Mouse (Mus musculus) common myeloid progenitor, adult 5-6 weeks (primary cell): Measurements from ENCODE around the gene Ptgr2. TPM values are rescaled to one million over a fixed set of nuclear protein-coding genes. Genes with fewer than 3 reads are reported as not detected.
"Not testable (repeated sequence)": the region's sequence is repeated elsewhere in the genome, so short reads cannot be mapped to it uniquely, and the experiment has no call there.

ENCODE experiments used
- ATAC-seq: replicated peaks from 2 replicates; pipeline ENCODE4 v1.8.0; 2016; ENCODE audit warnings: low read depth, mild to moderate bottlenecking, moderate TSS enrichment, inconsistent platforms; ENCODE audit not compliant: poor library complexity, severe bottlenecking
- total RNA-seq: library from RNA; stranded (forward); fragments of 200-1000, 187-1606 nt; gene quantifications from 2 replicates; pipeline ENCODE4 v1.2.3, GENCODE M21; 2017

Gene Ptgr2
- total RNA-seq, 1 experiment from 2014 or later, result 55.7 TPM

DNA sequence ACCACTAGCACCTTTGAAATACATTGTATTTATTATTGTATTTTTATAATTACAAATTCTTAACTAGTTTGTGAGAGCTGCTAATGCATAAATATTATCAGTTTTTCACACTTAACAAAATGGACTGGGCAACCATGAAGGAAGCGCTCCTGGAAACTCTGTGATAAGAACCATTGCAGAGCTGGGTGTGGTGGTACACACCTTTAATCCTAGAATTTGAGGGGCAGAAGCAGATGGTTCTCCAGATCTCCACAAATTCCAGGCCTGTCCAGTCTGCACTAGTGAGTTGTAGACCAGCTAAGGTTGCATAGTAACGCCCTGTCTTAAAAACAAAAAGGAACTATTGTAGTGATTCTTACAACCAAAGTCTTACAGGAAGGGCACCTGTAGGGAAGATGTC lies 14.2 kb downstream of the Ptgr2 start:
- ATAC-seq, result no peak

DNA sequence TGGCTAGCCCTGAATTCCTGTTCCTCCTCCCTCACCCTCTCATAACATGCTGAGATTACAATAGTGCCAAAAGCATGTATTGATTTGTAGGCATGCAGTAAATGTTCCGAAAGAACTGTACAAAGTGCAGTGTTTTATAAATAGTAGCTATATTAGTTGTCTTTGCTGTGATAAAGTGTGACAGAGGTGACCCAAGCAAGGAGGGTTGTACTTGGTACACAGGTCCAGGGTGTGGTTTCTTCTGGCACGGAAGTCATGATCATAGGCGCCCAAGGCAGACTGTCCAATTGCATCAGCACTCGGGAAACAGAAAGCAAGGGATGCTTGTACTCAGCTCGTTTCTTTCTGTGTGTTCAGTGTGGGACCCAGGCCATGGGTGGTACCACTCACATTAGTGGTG lies 19.1 kb downstream of the Ptgr2 start:
- no peak for ATAC-seq

DNA sequence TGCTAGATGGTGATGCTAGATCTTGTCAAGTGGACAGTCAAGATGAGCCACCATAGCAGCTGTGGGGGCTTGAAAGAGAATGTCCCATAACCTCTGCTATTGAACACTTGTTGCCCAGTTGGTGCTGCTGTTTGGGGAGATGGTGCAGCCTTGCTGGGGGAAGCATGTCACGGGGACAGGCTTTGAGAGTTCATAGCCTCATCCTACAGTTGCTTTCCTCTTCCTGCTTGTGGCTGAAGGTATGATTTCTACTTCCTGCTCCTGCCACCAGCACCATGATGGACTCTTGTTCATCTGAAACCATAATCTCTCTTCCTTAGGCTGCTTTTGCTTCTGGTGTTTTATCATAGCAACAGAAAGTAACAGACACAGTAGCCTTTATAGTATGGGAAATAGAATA lies 19.5 kb downstream of the Ptgr2 start:
- no peak for ATAC-seq

DNA sequence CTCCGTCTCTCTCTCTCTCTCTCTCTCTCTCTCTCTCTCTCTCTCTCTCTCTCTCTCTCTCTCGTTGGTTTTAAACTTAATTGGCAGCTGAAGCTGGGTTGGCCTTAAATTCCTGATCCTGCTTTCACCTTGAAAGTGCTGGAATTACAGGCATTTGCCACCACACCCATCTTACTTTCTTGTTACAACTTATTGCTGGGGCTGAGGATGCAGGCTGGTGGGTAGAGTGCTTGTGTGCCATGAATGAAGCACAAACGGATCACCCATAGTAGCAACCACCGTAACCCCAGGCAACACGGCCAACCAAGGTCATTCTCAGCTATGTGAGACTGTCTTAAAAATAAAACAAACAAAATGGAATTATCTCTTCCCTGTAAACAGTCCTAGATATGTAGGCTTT lies 26.3 kb downstream of the Ptgr2 start:
- no peak for ATAC-seq

DNA sequence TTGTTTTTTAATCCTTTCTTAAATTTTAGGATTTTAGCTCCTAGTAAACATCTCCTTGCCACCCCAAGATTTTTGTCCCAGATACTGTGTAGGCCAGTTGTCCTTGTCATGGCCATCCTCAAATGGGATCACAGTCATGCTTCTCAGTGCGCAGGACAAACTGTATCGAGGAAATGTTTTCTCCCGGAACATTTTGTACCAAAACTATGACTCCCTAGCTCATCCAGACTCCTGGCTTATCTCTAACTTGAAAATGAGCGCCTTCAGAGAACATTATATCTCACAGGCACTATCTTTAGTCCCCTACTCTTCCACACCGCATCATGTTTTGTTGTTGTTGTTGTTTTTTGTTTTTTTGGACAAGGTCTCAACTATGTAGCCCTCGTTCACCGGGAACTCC lies 31.0 kb downstream of the Ptgr2 start:
- no peak for ATAC-seq

DNA sequence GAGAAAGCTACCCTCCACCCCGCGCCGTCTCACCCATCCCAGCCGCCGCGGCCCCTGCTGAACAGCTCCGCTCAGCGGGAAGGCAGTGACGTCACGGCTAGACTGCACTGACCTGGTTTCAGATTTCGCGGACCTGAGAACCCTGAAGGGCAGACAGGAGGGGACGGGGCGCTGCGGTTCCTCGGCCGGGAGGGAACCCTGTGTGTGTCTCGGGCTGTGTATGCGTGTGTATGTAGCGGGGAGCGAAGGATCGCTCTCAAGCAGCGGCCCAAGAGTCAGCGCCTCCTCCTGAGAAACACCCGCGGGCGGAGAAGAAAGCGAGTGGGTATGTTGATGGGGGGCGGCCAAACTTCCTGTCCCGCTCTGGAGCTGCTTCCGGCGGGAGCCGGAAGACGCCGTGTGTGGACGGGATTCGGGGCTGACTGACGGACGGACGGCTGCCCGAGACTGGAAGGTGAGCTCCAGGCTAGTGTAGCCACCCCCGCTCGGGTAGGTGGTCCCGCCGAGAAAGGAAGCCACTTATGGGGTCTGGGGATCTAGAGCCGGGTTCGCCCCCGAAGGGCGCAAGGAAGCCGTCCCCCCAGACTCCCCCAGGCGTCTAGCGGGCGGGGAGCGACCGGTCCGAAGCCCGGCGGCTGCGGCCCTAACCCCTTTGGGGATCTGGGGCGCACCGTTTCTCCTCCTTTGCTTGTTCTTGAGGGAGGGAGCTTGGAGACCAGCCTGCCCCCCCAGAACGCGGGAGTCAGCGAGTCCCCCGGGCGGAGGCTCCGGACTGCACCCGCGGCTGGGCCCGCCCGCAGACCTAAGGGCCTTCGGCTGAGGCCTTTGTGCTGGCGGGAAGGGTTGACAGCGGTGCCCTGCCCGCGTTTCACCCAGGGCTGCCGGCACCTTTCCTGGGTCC lies 31.9 kb downstream of the Ptgr2 start, which contains the start of gene Zfp410:
Zfp410 (plus strand) TSS at position 132 of the 901 bp plus-strand sequence.
- peak; percentile 91 for ATAC-seq

DNA sequence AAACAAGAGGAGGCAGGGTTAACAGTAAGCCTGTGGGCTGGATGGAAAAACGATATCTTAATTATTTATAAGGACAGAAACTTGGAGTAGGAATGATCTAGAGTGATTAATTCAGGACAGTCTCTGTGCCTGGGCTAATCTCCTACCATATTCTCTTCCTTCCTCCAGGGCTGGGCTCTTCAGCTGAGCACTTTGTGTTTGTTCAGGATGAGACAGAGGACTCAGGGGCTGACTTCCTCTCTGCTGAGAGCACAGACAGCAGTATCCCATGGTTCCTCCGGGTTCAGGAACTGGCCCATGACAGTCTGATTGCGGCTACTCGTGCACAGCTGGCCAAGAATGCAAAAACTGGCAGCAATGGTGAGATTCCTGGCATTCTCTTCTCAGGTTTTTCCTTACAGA lies 42.1 kb downstream of the Ptgr2 start:
- ATAC-seq, result no peak

DNA sequence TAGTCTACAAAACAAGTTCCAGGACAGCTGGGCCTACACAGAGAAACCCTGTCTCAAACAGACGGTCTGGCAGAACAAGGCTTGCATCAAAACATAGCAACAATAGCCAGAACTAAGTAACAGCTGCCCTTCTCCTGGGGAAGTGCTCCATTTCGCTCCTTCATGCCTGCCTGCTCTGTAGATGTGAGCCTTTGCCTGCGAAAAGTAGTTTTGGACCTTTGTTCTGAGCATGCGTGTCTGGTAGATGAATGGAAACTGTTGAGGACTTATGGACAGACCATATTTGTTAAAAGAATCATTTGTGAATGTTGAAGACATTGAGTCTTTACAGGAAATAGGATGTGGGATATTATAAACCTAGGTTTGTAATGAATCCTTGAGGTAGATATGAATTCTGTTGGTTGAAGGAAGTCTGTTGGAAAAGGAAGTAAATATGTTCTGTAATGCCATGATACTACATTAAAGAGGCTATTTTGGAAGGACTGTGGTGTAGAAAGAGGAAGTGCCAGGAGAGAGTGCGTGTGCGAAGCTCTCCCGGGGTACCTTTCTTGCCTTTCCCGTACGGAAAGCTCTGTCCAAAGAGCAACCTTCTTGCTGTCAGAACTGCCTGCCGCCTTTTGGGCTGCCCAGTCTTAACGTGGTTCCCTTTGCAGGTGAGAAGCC lies 52.1 kb downstream of the Ptgr2 start:
- peak; percentile 93 for ATAC-seq

DNA sequence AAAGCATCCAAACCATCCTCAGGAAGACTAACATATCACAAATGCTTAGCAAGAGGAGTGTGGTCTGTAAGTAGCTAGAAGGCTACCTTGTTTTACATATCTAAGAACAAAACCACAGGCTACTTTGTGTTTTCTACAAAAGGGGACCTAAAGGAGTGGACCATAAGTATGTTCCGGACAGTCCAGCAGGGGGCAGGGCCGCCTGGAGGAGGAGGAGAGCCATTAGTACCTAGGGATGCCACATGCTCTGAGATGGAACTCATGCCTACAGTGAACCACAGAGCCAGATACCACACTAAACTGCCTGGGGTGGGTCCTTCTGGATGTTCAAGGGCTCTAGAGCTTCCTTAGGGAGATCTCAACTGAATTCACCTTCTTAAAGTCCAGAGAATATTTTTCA lies 62.2 kb downstream of the Ptgr2 start:
- ATAC-seq, result peak; percentile 87

DNA sequence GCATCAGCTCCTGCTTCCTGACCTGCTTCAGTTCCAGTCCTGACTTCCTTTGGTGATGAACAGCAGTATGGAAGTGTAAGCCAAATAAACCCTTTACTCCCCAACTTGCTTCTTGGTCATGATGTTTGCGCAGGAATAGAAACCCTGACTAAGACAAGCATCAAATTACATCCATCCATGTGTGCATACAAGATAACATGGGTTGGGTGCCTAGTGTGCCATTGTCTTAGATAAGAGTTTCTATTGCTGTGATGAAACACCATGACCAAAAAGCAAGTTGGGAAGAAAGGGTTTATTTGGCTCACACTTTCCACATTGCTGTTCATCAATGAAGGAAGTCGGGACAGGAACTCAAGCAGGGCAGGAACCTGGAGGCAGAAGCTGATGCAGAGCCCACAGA lies 73.7 kb downstream of the Ptgr2 start:
- ATAC-seq, result not testable (repeated sequence)

DNA sequence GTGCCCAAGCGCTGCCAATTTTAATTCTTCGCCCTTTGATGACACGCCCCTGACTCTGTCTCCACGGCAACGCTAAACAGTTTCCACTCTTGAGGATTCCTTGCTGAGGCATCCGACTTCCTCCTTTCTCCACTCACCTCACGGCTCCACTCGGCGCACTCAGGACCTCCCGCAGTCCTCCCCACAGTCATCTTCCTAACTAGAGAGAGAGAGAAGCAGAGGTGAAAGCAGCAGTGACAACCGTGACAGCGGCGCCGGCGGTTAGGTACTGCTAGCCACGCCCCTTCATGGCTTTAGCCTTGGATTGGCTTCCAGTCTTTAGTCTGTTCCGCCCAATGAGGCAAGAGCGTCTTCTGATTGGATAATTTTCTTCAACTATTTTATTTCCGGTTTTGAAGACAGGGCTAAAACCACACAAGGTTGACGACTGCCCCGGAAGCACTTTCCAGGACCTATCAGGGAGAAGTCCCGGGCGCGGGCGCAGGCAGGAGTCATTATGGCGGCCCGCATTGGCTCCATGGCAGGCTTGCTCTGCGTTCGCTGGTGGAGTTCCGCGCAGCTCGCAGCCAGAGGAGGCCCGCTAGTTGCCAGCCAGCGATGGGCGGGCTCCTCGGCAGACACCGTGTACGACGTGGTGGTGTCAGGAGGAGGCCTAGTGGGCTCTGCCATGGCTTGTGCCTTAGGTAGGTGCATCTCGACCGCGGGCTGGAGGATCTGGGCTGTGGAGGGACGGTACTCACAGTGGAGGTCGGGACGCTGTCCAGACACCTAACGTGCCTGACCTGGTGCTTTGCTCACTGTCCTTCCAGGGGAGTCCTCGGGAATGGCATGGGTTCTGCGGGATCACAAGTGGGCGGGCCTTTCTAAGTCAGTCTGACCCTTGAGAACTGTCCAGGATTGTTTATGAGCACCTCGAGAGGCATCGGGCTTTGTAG lies 76.8 kb downstream of the Ptgr2 start, which contains the start of the genes Coq6 and Fam161b:
Coq6 (plus strand) TSS at position 103 of the 935 bp plus-strand sequence.
Fam161b (minus strand) TSS at position 279 of the 935 bp plus-strand sequence.
- ATAC-seq, result peak; percentile 93

DNA sequence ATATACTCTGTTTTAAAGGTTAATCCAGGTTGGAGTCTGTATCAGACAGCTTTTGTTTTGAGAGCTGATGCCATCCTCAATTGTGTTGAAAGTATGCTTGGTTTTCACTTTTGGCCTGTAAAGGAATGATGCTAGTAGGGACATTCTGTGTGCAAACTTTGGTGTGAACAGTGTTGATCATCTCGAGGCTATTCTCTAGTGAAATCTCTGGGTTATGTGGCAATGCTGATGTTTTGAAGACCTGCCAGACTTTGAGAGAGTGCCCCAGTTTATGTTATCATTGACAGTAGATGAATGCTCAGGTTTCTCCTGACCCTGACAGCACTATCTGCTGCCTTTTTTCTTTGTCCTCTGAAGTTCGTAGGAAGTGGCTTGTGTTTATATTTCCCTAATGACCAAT lies 77.8 kb downstream of the Ptgr2 start:
- no peak for ATAC-seq

DNA sequence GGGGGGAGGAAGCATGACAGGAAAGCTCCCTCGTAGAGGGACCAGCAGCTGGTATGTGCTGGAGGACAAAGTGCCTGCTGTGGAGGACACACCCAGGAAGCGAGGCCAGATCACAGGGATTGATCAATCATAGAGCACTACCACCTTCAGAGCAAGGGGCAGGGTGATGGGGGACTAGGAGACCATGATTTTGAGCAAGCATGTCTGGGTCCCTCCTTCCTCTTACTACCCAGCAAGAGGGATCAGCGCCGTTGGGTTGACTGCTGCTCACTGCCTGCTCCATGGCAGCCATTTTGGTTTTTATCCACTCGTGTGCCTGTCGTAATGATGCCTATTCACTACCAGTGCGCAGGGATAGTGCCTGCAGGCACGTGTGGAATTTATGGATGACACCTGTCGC lies 79.3 kb downstream of the Ptgr2 start:
- no peak for ATAC-seq

DNA sequence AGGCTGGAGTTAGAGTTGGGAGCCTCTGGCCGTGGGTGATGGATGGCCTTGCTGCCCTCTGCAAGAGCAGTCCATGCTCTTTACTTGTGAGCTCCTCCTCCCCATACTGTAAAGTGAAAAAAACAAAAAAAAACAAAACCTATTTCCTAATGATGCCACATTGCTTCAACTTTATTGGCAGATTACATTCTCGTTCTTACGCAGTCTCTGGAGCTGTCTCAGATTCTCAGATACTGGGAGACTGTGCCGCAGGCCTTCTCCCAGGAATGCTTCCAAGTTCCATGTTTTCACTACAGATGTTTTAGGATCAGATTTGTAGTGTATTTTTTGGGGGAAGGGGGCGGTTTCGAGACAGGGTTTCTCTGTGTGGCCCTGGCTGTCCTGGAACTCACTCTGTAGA lies 80.1 kb downstream of the Ptgr2 start:
- no peak for ATAC-seq

Other genes starting within 250 kb of the Ptgr2 start
- not detected in 2 replicates for gene Acot4, start 246.9 kb upstream of the Ptgr2 start, total RNA-seq
- not detected in 2 replicates for gene Gm49366, start 246.3 kb upstream of the Ptgr2 start, total RNA-seq
- gene Acot3, start 233.1 kb upstream of the Ptgr2 start, total RNA-seq, result not detected in 2 replicates
- gene Acot5, start 215.9 kb upstream of the Ptgr2 start, total RNA-seq, result not detected in 2 replicates
- 1.6 and 2.5 TPM in 2 replicates for gene Acot6, start 184.6 kb upstream of the Ptgr2 start, total RNA-seq
- 2.3 and 4.1 TPM in 2 replicates for gene Dnal1, start 170.9 kb upstream of the Ptgr2 start, total RNA-seq
- 0.58 and 0.64 TPM in 2 replicates for gene Pnma1, start 136.7 kb upstream of the Ptgr2 start, total RNA-seq
- 13.0 and 15.1 TPM in 2 replicates for gene Elmsan1, start 66.4 kb upstream of the Ptgr2 start, total RNA-seq
- 47.0 and 51.8 TPM in 2 replicates for gene Zfp410, start 31.6 kb downstream of the Ptgr2 start, total RNA-seq
- 12.7 and 17.5 TPM in 2 replicates for gene Coq6, start 76.4 kb downstream of the Ptgr2 start, total RNA-seq
- 1.8 and 2.2 TPM in 2 replicates for gene Fam161b, start 76.6 kb downstream of the Ptgr2 start, total RNA-seq
- gene Entpd5, start 123.8 kb downstream of the Ptgr2 start, total RNA-seq, result 15.2 and 23.4 TPM in 2 replicates
- 4.1 and 5.0 TPM in 2 replicates for gene Bbof1, start 123.8 kb downstream of the Ptgr2 start, total RNA-seq
- 29.2 and 34.4 TPM in 2 replicates for gene Rnf113a2, start 132.0 kb downstream of the Ptgr2 start, total RNA-seq
- 11.0 and 16.4 TPM in 2 replicates for gene Aldh6a1, start 165.8 kb downstream of the Ptgr2 start, total RNA-seq
- 15.2 and 19.7 TPM in 2 replicates for gene Lin52, start 166.2 kb downstream of the Ptgr2 start, total RNA-seq